Mouse (Mus musculus) thymus, postnatal 0 days (tissue): ENCODE results near the gene Slk. TPM values are rescaled to one million over a fixed set of nuclear protein-coding genes. Genes with fewer than 3 reads are reported as not detected.

ENCODE experiments used
- DNase-seq: peaks from one replicate; pipeline ENCODE4 v3.0.0-alpha.2; 2015; ENCODE audit warnings: low spot score
- polyA plus RNA-seq: library from polyadenylated mRNA; unstranded; fragments of >200 nt; fragmentation: Nextera tagmentation; extraction: Ambion mirVana; gene quantifications from 2 replicates; pipeline ENCODE4 v1.2.1, GENCODE M21; 2015

Slk gene
- polyA plus RNA-seq = 11.9 and 14.2 TPM in 2 replicates

GRCm38 (mm10) chr19:47579225-47579787 is at the start of gene Slk:
Slk (plus strand) TSS chr19:47579678.
- DNase-seq = peak; percentile 91

- DNase-seq = peak; percentile 52
Measured at GRCm38 (mm10) chr19:47531309-47531708, 48.2 kb upstream of the Slk start.

- DNase-seq = peak; percentile 20
Measured at GRCm38 (mm10) chr19:47532449-47532848, 47.0 kb upstream of the Slk start.

GRCm38 (mm10) chr19:47534131-47534530 is 45.3 kb upstream of the Slk start:
- no peak for DNase-seq

- peak; percentile 96 for DNase-seq
Measured at GRCm38 (mm10) chr19:47536521-47537299, 42.8 kb upstream of the Slk start.

- DNase-seq = peak; percentile 80
Measured at GRCm38 (mm10) chr19:47537300-47537792, 42.1 kb upstream of the Slk start, which contains the start of gene Stn1. Stn1 (minus strand) TSS chr19:47537507.

- DNase-seq = no peak
Measured at GRCm38 (mm10) chr19:47537879-47538278, 41.6 kb upstream of the Slk start.

GRCm38 (mm10) chr19:47538801-47539200 is 40.7 kb upstream of the Slk start:
- peak; percentile 52 for DNase-seq

GRCm38 (mm10) chr19:47542441-47542840 is 37.0 kb upstream of the Slk start:
- DNase-seq = no peak

- DNase-seq = no peak
Measured at GRCm38 (mm10) chr19:47545055-47545454, 34.4 kb upstream of the Slk start.

GRCm38 (mm10) chr19:47545528-47545927 is 34.0 kb upstream of the Slk start:
- DNase-seq = no peak

GRCm38 (mm10) chr19:47548432-47549076 is 30.9 kb upstream of the Slk start:
- DNase-seq = no peak

GRCm38 (mm10) chr19:47549174-47549573 is 30.3 kb upstream of the Slk start:
- DNase-seq = no peak

GRCm38 (mm10) chr19:47549584-47549983 is 29.9 kb upstream of the Slk start:
- DNase-seq = no peak

- DNase-seq = no peak
Measured at GRCm38 (mm10) chr19:47559145-47559544, 20.3 kb upstream of the Slk start.

- no peak for DNase-seq
Measured at GRCm38 (mm10) chr19:47559751-47560512, 19.5 kb upstream of the Slk start.

GRCm38 (mm10) chr19:47560544-47561161 is 18.8 kb upstream of the Slk start:
- no peak for DNase-seq

GRCm38 (mm10) chr19:47561996-47562441 is 17.5 kb upstream of the Slk start:
- DNase-seq = no peak

- DNase-seq = no peak
Measured at GRCm38 (mm10) chr19:47563715-47564114, 15.8 kb upstream of the Slk start.

GRCm38 (mm10) chr19:47565031-47565654 is 14.3 kb upstream of the Slk start:
- DNase-seq = no peak
